Mouse (Mus musculus): ENCODE data around the gene Cdc37.
"Not testable (repeated sequence)": the region's sequence is repeated elsewhere in the genome, so short reads cannot be mapped to it uniquely, and the experiment has no call there.

Gene Cdc37

DNA sequence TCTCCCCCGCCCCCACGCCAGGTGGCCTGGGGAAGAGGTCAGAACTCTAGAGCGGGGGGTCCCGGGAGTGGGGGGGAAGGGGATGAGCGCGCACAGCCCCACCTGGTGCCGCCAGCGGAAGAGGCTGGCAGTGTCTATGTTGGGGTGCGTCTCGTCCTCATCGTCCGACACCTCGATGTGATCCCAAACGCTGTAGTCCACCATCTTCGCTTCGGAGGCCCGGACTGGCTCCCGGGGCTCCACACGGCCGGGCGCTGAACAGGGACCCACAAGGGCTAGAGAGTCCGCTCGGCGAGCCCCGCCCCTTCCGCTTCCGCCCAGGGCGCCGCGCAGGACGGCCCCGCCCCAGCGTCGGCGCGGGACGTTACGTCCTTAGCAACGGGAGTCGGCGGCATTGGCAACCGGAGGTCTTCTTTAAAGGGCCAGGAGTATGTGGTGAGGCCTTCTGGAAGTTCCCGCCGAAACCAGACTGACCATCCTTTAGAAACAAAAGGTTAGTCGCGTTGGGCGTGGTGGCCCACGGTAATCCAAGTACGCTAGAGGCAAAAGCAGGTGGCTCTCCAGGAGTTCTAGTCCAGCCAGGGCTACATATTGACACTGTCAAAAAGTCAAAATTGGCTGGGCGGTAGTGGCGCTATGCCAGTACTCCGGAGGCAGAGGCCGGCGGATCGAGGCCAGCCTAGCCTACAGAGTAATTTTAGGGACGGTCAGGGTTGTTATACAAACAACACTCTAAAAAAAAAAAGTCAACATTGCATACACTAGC lies at the start of gene Cdc37:
Gene Cdc37, minus strand, starts transcription at position 329 of the 766 bp plus-strand sequence.
- peak; percentile 92 for DNase-seq

GRCm38 (mm10) chr9:21198960-21199359 lies 49.2 kb upstream of the Cdc37 start:
- no peak for DNase-seq

DNA sequence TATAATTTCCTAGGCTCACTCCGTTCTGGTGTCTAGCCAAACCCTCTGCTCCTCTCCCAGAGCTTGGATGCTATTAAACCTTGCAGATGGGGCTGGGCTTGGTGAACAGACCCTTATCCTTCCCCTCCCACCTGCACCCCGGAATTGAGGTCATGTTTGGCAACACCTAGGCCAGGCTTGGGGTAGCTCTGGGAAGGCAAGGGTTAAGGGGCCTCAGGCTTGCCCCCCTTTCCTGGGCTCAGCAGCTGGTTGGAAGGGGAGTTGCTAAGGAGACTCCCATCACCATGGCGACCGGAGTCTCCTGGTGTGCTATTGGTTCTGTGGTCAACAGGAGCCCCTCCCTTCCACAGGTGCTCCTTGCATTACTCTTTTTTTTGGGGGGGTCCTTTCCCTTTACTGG lies 48.2 kb upstream of the Cdc37 start:
- peak; percentile 54 for DNase-seq

GRCm38 (mm10) chr9:21196521-21197433 lies 47.0 kb upstream of the Cdc37 start:
- peak; percentile 69 for DNase-seq

DNA sequence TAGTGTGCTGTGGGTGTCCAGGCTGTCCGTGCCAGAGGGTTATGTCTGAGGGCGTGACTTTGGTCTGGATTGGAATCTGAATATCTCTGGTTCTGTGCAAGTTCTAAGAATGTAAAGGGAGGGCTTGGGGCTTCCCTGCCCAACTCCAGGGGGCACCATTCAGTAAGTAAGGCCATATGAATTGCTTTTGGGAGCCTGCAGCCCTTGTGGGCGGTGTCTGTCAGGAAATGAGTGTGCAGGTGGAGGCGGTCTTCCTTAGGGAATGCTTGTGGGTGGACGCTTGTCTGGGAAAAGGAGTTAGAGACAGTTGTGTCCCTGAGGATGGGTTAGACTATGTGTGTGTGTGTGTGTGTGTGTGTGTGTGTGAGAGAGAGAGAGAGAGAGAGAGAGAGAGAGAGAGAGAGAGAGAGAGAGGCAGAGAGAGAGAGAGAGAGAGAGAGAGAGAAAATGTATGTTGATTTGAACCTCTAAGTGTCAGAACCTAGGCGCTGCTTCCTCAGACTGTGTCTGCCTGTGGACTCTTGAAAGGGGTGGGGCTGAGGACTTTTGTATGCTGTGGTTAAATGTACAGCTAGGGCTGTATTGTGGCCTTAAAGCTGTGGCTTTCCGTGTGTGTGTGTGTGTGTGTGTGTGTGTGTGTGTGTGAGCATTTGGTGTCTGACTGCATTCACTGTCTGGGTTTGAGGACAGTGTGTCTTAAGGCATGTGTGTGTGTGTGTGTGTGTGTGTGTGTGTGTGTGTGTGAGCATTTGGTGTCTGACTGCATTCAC lies 46.1 kb upstream of the Cdc37 start:
- DNase-seq = not testable (repeated sequence)

GRCm38 (mm10) chr9:21194787-21195493 lies 45.2 kb upstream of the Cdc37 start:
- DNase-seq = no peak

- DNase-seq = no peak
Observed at GRCm38 (mm10) chr9:21193786-21194185, 44.0 kb upstream of the Cdc37 start.

DNA sequence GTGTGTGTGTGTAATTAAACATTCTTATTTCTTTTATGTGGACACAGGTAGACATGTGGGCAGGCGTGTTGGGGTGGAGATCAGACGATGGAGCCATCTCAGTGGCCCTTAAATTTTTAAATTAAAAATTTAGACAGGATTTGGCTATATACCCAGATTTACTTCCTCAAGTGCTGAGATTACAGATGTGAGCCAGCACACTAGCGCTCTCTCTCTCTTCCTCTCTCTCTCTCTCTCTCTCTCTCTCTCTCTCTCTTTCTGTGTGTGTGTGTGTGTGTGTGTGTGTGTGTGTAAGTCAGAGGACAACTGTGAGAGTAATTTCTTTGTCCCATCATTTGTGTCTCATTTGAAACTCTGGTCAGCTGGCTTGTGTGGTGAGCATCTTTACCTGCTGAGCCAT lies 40.9 kb upstream of the Cdc37 start:
- DNase-seq = no peak

- no peak for DNase-seq
Observed at GRCm38 (mm10) chr9:21189905-21190304, 40.1 kb upstream of the Cdc37 start.

DNA sequence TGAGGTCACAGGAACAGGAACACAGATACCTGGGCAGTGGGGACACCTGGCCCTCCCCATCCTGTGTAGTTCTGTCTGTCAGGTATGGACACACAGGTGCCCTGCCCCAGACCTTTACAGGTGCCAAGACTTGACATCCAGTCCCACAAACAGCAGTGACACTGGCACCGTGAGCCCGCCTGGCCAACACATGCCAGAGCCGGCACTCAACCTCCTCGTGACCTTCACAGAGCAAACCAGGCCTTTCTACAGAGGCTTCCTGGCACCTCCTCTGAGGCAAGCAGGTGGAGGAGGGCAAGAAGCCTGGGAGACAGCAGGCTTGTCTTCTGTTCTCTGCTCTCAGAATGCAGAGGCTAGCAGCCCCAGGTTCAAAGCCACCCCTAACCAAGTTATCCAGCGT lies 35.7 kb upstream of the Cdc37 start:
- no peak for DNase-seq

DNA sequence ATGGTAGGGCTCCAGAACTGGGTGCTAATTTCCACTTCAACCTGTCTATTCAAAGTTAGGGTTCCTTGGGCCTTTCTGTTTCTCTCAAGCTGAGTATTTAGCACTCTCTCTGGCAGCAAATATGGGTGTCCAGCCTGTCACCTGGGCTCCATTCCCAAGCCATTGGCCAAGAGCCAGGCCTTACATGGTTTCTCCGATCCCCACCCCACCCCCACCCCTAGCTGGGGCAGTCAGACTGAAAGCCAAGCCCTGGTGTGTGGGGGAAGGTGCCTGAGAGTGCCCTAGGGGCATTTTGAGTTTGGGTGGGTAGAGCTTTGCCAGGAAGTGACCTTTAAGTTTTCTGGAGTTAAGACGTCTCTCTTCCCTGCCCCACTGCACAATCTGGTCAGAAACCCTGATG lies 35.0 kb upstream of the Cdc37 start:
- DNase-seq = peak; percentile 56

DNA sequence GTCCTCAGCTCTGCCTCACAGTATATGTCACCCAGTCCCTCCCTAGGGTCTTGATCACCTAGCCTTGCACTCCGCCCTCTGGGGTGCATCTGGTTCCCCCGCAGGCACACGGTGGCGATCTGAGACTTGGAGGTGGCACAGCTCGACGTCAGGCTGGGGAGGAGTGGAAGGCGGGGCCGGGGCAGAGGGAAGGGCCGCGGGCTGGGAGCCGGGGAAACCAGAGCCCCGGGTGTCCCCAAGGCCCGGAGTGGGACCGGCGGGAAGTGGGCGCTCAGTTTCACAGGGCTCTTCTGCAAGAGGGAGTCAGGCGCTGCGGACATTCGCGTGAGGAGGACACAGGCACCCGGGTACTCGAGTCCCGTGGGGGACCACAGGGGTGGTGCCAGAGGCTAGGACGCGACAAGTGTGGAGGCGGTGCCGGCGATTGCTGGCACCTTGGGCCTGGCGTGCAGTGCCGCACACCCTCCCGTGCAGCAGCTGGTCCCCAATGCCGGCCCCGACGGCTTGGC lies 34.2 kb upstream of the Cdc37 start:
- no peak for DNase-seq

DNA sequence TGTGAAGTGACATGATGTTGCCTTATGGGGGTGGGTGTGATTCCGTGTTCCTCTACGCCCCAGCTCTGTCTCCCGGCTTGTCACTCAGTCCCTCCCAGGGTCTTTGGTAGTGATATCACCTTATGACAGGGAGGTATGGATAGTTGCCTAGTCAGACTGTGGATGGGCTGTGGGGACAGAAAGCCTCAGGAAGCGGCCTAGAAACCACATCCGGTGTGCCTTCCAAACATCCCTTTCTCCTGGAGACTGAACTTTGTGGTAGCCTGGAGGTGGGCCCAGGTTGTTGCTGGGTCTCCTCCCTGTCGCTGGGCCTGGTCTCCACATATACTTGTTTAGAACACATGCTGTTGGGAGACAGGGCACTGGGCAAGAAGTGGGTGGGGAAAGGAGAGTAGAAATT lies 33.6 kb upstream of the Cdc37 start:
- DNase-seq = no peak

GRCm38 (mm10) chr9:21181421-21182220 lies 31.8 kb upstream of the Cdc37 start:
- no peak for DNase-seq

- DNase-seq = no peak
Observed at GRCm38 (mm10) chr9:21180841-21181240, 31.1 kb upstream of the Cdc37 start.

DNA sequence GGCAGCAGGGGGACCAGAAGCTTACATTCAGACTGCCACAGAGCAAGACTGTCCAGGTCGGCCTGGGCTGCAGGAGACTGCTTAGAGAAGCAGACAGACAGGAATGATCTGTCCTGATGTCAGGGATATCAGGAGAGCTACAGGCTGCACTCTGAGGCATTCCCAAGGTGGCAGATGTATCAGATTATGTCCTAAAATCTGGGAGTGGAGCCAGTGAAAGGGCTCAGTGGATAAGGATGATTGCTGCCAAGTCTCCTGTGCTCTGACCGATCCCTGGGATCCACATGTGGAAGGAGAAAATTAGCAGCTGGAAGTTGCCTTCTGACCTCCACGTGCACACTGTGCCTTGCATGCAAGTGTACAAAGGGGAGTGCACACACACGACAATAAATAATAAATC lies 30.6 kb upstream of the Cdc37 start:
- no peak for DNase-seq

DNA sequence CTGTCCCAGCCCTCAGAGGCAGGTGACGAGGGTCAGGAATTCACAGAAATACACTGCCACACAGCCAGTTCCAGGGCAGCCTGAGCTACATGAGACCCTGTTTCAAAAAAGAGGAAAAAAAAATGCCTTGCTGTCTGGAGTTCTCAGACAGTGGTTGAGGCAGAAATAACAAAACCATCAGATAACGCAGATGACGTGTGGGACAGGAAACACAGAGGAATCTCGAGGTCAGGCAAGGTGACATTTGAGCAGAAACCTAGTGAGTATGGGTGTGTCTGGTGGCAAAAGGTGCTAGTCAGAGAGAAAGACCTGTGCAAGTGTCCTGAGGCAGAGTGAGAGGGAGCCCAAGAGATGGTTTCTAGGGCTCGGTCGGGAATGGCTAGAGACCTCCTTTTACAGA lies 22.6 kb upstream of the Cdc37 start:
- no peak for DNase-seq

- no peak for DNase-seq
Observed at GRCm38 (mm10) chr9:21169157-21169556, 19.4 kb upstream of the Cdc37 start.

GRCm38 (mm10) chr9:21168161-21169123 lies 18.7 kb upstream of the Cdc37 start:
- DNase-seq = no peak
